Mouse (Mus musculus) gastrocnemius, postnatal 36 days (tissue): ENCODE measurements at regions not wholly inside any gene's neighbourhood (a gene's known extent, or its start where the extent isn't known, plus 50 kb on each side); places are given as distances from the start of the nearest gene placed in this dataset.
"Not testable (repeated sequence)": the region's sequence is repeated elsewhere in the genome, so short reads cannot be mapped to it uniquely, and the experiment has no call there.

ENCODE experiments used
- DNase-seq, 2 experiments: peaks; one replicate each; pipeline ENCODE4 v3.0.0; 2022
- intact Hi-C: fragments of 180-260 bp; cut with DNase I; formaldehyde crosslinking; loops from one replicate; pipeline ENCODE4 v1.15.1; 2025

GRCm38 (mm10) chr17:63699537-63699936 lies 163.3 kb upstream of the Fer start:
- no peak for DNase-seq
- intact Hi-C loops: no loop called here

- DNase-seq: no peak
Observed at GRCm38 (mm10) chr17:63704991-63705390, 157.9 kb upstream of the Fer start.

GRCm38 (mm10) chr17:63712937-63713336 lies 149.9 kb upstream of the Fer start:
- intact Hi-C loops: no loop called here

More at GRCm38 (mm10) chr17:63704991-63705390, 157.9 kb upstream of the Fer start:
- intact Hi-C loops: no loop called here

GRCm38 (mm10) chr17:63715687-63716086 lies 147.2 kb upstream of the Fer start:
- intact Hi-C loops: no loop called here
- DNase-seq: no peak

More at GRCm38 (mm10) chr17:63712937-63713336, 149.9 kb upstream of the Fer start:
- no peak for DNase-seq

- intact Hi-C loops: no loop called here
- no peak for DNase-seq
Observed at GRCm38 (mm10) chr17:63716161-63716560, 146.7 kb upstream of the Fer start.

- no peak for DNase-seq
- intact Hi-C loops: no loop called here
Observed at GRCm38 (mm10) chr17:63717051-63717578, 145.7 kb upstream of the Fer start.

GRCm38 (mm10) chr17:63718972-63719715 lies 143.7 kb upstream of the Fer start:
- no peak for DNase-seq
- intact Hi-C loops: no loop called here

- no peak for DNase-seq
- intact Hi-C loops: no loop called here
Observed at GRCm38 (mm10) chr17:63719771-63720170, 143.1 kb upstream of the Fer start.

- no peak for DNase-seq
- intact Hi-C loops: no loop called here
Observed at GRCm38 (mm10) chr17:63720883-63721282, 142.0 kb upstream of the Fer start.

- intact Hi-C loops: no loop called here
- DNase-seq: no peak
Observed at GRCm38 (mm10) chr17:63722434-63723004, 140.3 kb upstream of the Fer start.

- DNase-seq: no peak
- intact Hi-C loops: no loop called here
Observed at GRCm38 (mm10) chr17:63738206-63738605, 124.7 kb upstream of the Fer start.

- intact Hi-C loops: no loop called here
Observed at GRCm38 (mm10) chr17:63739710-63740109, 123.2 kb upstream of the Fer start.

GRCm38 (mm10) chr17:63749257-63749656 lies 113.6 kb upstream of the Fer start:
- intact Hi-C loops, DNase-seq: not testable (repeated sequence)

More at GRCm38 (mm10) chr17:63739710-63740109, 123.2 kb upstream of the Fer start:
- DNase-seq: no peak

- no peak for DNase-seq
- intact Hi-C loops: no loop called here
Observed at GRCm38 (mm10) chr17:63754399-63754798, 108.5 kb upstream of the Fer start.

- DNase-seq: no peak
- intact Hi-C loops: no loop called here
Observed at GRCm38 (mm10) chr17:63757896-63758695, 104.8 kb upstream of the Fer start.

GRCm38 (mm10) chr17:63758817-63759404 lies 104.0 kb upstream of the Fer start:
- no peak for DNase-seq
- intact Hi-C loops: no loop called here

- DNase-seq: no peak
- intact Hi-C loops: no loop called here
Observed at GRCm38 (mm10) chr17:63761058-63761457, 101.8 kb upstream of the Fer start.

GRCm38 (mm10) chr17:63771111-63771510 lies 91.8 kb upstream of the Fer start:
- intact Hi-C loops: no loop called here
- no peak for DNase-seq

GRCm38 (mm10) chr17:63784381-63785116 lies 78.3 kb upstream of the Fer start:
- DNase-seq: no peak
- intact Hi-C loops: no loop called here

GRCm38 (mm10) chr17:63786444-63786843 lies 76.4 kb upstream of the Fer start:
- DNase-seq: no peak
- intact Hi-C loops: no loop called here
